Mouse (Mus musculus): ENCODE data around the gene Traf2.

Gene Traf2

GRCm38 (mm10) chr2:25493476-25493961 is 53.2 kb downstream of the Traf2 start, which contains the start of gene Lcn12:
TSS of gene Lcn12 (minus strand) at chr2:25493911.
- peak; percentile 51 for DNase-seq (ENCODE audit: low spot score)

GRCm38 (mm10) chr2:25492988-25493387 is 53.8 kb downstream of the Traf2 start:
- no peak for DNase-seq (ENCODE audit: low spot score)

GRCm38 (mm10) chr2:25488671-25489068 is 58.1 kb downstream of the Traf2 start:
- no peak for DNase-seq (ENCODE audit: low spot score)

GRCm38 (mm10) chr2:25487965-25488670 is 58.6 kb downstream of the Traf2 start:
- no peak for DNase-seq (ENCODE audit: low spot score)

- DNase-seq (ENCODE audit: low spot score): no peak
Observed at GRCm38 (mm10) chr2:25484901-25485647, 61.7 kb downstream of the Traf2 start.

- no peak for DNase-seq (ENCODE audit: low spot score)
Observed at GRCm38 (mm10) chr2:25482969-25483368, 63.8 kb downstream of the Traf2 start.

GRCm38 (mm10) chr2:25480541-25480940 is 66.2 kb downstream of the Traf2 start:
- DNase-seq (ENCODE audit: low spot score): no peak

- DNase-seq (ENCODE audit: low spot score): no peak
Observed at GRCm38 (mm10) chr2:25479551-25480311, 67.0 kb downstream of the Traf2 start.

GRCm38 (mm10) chr2:25477967-25478675 is 68.6 kb downstream of the Traf2 start:
- peak; percentile 71 for DNase-seq (ENCODE audit: low spot score)

GRCm38 (mm10) chr2:25477541-25477940 is 69.2 kb downstream of the Traf2 start:
- no peak for DNase-seq (ENCODE audit: low spot score)

GRCm38 (mm10) chr2:25472550-25472949 is 74.2 kb downstream of the Traf2 start:
- no peak for DNase-seq (ENCODE audit: low spot score)

GRCm38 (mm10) chr2:25469969-25470368 is 76.8 kb downstream of the Traf2 start, which contains the start of gene Ptgds:
TSS of gene Ptgds (minus strand) at chr2:25470046.
- no peak for DNase-seq (ENCODE audit: low spot score)

- peak; percentile 70 for DNase-seq (ENCODE audit: low spot score)
Observed at GRCm38 (mm10) chr2:25468962-25469915, 77.5 kb downstream of the Traf2 start.

Measured in testis, postnatal 10 days (tissue).